Mouse (Mus musculus) lung, embryonic 14.5 days (tissue): ENCODE results near the gene Ap5z1. TPM values are rescaled to one million over a fixed set of nuclear protein-coding genes. Genes with fewer than 3 reads are reported as not detected.

ENCODE experiments used
- ATAC-seq: fragments of 200-750 bp; cut with Nextera tagmentation; 2 replicates; pipeline ENCODE4 v1.8.0; 2017; ENCODE audit warnings: mild to moderate bottlenecking, moderate TSS enrichment, moderate library complexity; ENCODE audit not compliant: insufficient read depth
- DNase-seq: peaks from one replicate; pipeline ENCODE4 v3.0.0-alpha.2; 2015
- H3K27ac ChIP-seq: fragments of 300-500 bp; sonication (generic); 2 replicates; pipeline ENCODE4 v1.5.1; 2014; ENCODE audit warnings: low read depth, mild to moderate bottlenecking, moderate library complexity
- H3K27me3 ChIP-seq: fragments of 300-500 bp; sonication (generic); 2 replicates; pipeline ENCODE4 v1.6.1; 2014; ENCODE audit warnings: low read length, control low read depth; ENCODE audit not compliant: insufficient read depth
- H3K36me3 ChIP-seq: fragments of 300-500 bp; sonication (generic); 2 replicates; pipeline ENCODE4 v1.6.1; 2014; ENCODE audit warnings: control low read depth; ENCODE audit not compliant: insufficient read depth
- H3K4me1 ChIP-seq: fragments of 300-500 bp; sonication (generic); 2 replicates; pipeline ENCODE4 v1.6.1; 2014; ENCODE audit warnings: antibody characterized with exemption, control low read depth; ENCODE audit not compliant: insufficient read depth
- H3K4me2 ChIP-seq: fragments of 300-500 bp; sonication (generic); 2 replicates; pipeline ENCODE4 v1.6.1; 2014; ENCODE audit warnings: mild to moderate bottlenecking
- H3K4me3 ChIP-seq: fragments of 300-500 bp; sonication (generic); 2 replicates; pipeline ENCODE4 v1.5.1; 2014; ENCODE audit warnings: low read depth, low read length
- H3K9ac ChIP-seq: fragments of 300-500 bp; sonication (generic); 2 replicates; pipeline ENCODE4 v1.6.1; 2014
- H3K9me3 ChIP-seq: fragments of 300-500 bp; sonication (generic); 2 replicates; pipeline ENCODE4 v1.6.1; 2016; ENCODE audit warnings: low read depth, low read length, control low read depth
- CTCF ChIP-seq: IDR thresholded peaks from 2 replicates; pipeline ENCODE4 v1.5.1; 2016; ENCODE audit warnings: antibody characterized with exemption, low read depth
- WGBS: fragments of 180-500 bp; shearing (Covaris S2); extraction: QIAGEN DNeasy Blood & Tissue Kit; methylation state at CpG from one replicate; pipeline ENCODE4 v1.1.7; 2014; 5-methylcytosine and 5-hydroxymethylcytosine counted together
- polyA plus RNA-seq: library from polyadenylated mRNA; unstranded; fragments of >200 nt; fragmentation: Nextera tagmentation; extraction: Ambion mirVana; gene quantifications from 2 replicates; pipeline ENCODE4 v1.2.1, GENCODE M21; 2014

Ap5z1 gene
- polyA plus RNA-seq, 1 experiment from 2014 or later: 9.9 TPM

DNA sequence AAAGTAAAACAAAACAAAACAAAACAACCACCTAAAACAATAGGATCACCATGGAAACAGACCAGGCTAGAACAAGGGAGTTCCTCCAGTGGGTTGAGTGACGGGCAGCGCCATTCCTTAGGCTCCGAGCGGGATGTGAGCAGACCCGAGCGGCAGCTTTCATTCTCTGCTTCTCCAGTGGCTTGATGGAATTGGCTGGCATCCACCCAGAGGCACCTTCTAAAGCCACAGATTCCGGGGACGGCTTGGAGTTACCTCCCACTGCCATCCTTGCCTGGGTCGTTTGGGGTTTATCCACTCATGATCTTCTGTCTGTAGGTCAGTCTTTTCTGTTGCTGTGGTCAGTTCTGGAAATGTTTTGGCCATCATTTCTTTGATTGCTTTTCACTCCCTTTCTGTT lies 42.8 kb upstream of the Ap5z1 start:
- Histone ChIP-seq H3K9ac (no peak overlapping the region), H3K36me3 (peaks cover 21% of the 10 kb centered on the region), H3K27ac (no peak overlapping the region), H3K4me2 (no peak overlapping the region), H3K9me3 (no peaks in the 10 kb centered on the region), H3K4me1 (peaks cover 33% of the 10 kb centered on the region), H3K27me3 (no peaks in the 10 kb centered on the region), H3K4me3 (no peak overlapping the region)
- DNase-seq (no peak), ATAC-seq (no peak)
- TF ChIP-seq CTCF: no peak
- WGBS: 83% methylated on average over 9 of the region's 9 CpGs

- Histone ChIP-seq H3K9me3 (no peaks in the 10 kb centered on the region), H3K9ac (no peak overlapping the region), H3K4me1 (peaks cover 23% of the 10 kb centered on the region), H3K27ac (no peak overlapping the region), H3K4me3 (no peak overlapping the region), H3K27me3 (no peaks in the 10 kb centered on the region), H3K36me3 (peaks cover 21% of the 10 kb centered on the region), H3K4me2 (no peak overlapping the region)
- DNase-seq: no peak
- TF ChIP-seq CTCF: no peak
- 80% methylated on average over 5 of the region's 5 CpGs for WGBS
- no peak for ATAC-seq
Observed at GRCm38 (mm10) chr5:142421886-142422285, 41.9 kb upstream of the Ap5z1 start.

GRCm38 (mm10) chr5:142423141-142423540 lies 40.6 kb upstream of the Ap5z1 start:
- H3K27me3 ChIP-seq: no peaks in the 10 kb centered on the region
- peaks cover 19% of the 10 kb centered on the region for H3K4me1 ChIP-seq
- peaks cover 26% of the 10 kb centered on the region for H3K36me3 ChIP-seq
- no peak overlapping the region for H3K9ac ChIP-seq
- no peak overlapping the region for H3K4me2 ChIP-seq
- TF ChIP-seq CTCF: no peak
- H3K4me3 ChIP-seq: no peak overlapping the region
- no peak overlapping the region for H3K27ac ChIP-seq
- no peak for DNase-seq
- ATAC-seq: no peak
- H3K9me3 ChIP-seq: no peaks in the 10 kb centered on the region
- WGBS: 88% methylated on average over 10 of the region's 10 CpGs

DNA sequence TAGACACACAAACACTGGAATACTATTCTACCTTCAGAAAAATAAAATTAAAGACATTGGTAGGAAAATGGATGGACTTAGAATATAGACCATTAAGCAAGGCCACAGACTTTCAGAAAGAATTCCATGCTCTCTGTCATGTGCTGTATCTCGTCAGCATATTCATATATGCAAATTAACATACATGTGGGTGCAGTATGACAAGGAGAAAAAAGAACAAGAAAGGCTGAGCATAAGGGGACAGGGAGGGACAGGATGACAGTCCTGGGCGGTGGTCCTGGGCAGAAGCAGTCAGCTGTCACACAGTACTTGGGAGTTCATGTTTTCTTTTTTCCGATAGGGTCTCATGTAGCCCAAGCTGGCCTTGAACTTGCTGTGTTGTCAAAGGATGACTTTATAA lies 40.0 kb upstream of the Ap5z1 start:
- Histone ChIP-seq H3K27me3 (no peaks in the 10 kb centered on the region), H3K4me2 (no peak overlapping the region)
- 61% methylated on average over 3 of the region's 3 CpGs for WGBS

DNA sequence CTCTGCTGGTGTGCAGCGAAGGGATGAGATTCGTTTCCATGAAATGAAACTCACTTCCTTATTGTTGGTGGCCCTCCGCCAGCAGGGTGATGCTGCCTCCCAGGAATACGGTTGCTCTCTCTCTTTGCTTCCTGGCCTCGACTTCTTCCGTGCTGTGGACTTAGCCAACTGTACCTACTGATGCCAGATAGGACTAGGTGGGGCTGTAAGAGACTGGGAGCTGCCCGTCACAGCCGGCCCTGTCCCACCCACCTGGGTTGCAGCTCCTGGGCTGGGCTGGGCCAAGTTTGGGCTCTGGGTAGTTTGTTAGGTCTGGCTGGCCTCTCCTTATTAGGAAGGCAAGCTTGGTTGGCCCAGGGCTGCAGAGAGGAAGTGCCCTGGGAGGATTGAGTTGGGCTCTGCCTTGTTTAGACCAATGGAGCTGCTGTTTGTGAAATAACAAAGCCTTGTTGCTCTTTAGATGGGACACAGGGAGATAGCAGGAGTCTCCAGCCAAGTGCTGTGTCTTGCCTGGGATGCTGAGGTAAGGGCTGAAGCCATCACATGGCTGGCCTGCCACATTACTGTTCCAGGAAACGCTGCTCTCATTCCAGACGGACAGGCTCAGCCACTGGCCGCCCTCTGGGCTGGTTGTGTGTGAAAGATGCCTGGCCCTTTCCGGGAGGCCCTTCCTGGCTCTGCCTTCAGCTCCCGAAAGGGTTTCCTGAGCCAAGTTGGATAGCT lies 39.0 kb upstream of the Ap5z1 start:
- ATAC-seq: peak; percentile 82
- Histone ChIP-seq H3K9ac (no peak overlapping the region), H3K9me3 (no peaks in the 10 kb centered on the region), H3K4me1 (peaks cover 19% of the 10 kb centered on the region), H3K27me3 (no peaks in the 10 kb centered on the region), H3K36me3 (peaks cover 14% of the 10 kb centered on the region), H3K4me2 (peak overlapping the region; percentile 48), H3K4me3 (no peak overlapping the region), H3K27ac (peak overlapping the region; percentile 92)
- no peak for TF ChIP-seq CTCF
- peak; percentile 80 for DNase-seq
- 25% methylated on average over 13 of the region's 13 CpGs for WGBS

More for the DNA sequence above, 40.0 kb upstream of the Ap5z1 start:
- Histone ChIP-seq H3K4me1 (peaks cover 19% of the 10 kb centered on the region), H3K9me3 (no peaks in the 10 kb centered on the region), H3K27ac (peak overlapping the region; percentile 92; the same call in 1 of the 2 replicates), H3K9ac (no peak overlapping the region), H3K4me3 (no peak overlapping the region), H3K36me3 (peaks cover 21% of the 10 kb centered on the region)
- no peak for TF ChIP-seq CTCF
- DNase-seq (no peak), ATAC-seq (no peak)

GRCm38 (mm10) chr5:142426476-142426875 lies 37.3 kb upstream of the Ap5z1 start:
- Histone ChIP-seq H3K4me1 (peaks cover 19% of the 10 kb centered on the region), H3K9me3 (no peaks in the 10 kb centered on the region), H3K4me2 (no peak overlapping the region), H3K9ac (no peak overlapping the region), H3K4me3 (no peak overlapping the region), H3K27me3 (no peaks in the 10 kb centered on the region), H3K27ac (no peak overlapping the region), H3K36me3 (peaks cover 6% of the 10 kb centered on the region; the same call in 1 of the 2 replicates)
- DNase-seq (no peak), ATAC-seq (no peak)
- WGBS: 83% methylated on average over 2 of the region's 2 CpGs
- no peak for TF ChIP-seq CTCF

DNA sequence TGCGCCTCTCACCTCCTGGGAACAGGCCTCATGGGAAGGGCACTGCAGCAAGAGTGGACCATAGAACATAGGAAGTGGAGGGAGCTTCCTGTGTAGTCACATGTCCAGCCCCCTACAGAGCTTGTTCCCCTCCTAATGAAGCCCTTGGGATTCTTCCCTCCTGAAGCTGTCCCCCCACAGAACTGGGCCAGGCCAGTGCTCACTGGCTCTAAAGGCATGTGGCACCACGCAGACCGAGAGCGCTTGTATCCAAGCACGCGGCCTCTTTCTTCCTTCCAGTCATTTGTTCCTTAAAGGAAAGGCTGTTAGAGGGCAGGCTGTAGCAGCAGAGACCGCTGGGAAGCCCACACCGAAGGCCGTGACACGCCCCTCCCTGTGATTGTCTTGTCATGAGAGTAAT lies 35.9 kb upstream of the Ap5z1 start:
- ATAC-seq (no peak), DNase-seq (no peak)
- H3K9me3 ChIP-seq: no peaks in the 10 kb centered on the region
- peak overlapping the region; percentile 54; the same call in 1 of the 2 replicates for H3K27ac ChIP-seq
- H3K36me3 ChIP-seq: peaks cover 6% of the 10 kb centered on the region; the same call in 1 of the 2 replicates
- peaks cover 23% of the 10 kb centered on the region for H3K4me1 ChIP-seq
- H3K4me2 ChIP-seq: no peak overlapping the region
- no peak overlapping the region for H3K9ac ChIP-seq
- H3K27me3 ChIP-seq: no peaks in the 10 kb centered on the region
- no peak overlapping the region for H3K4me3 ChIP-seq
- TF ChIP-seq CTCF: no peak
- 80% methylated on average over 10 of the region's 10 CpGs for WGBS
